Mouse (Mus musculus) stomach, embryonic 14.5 days (tissue): ENCODE data around the gene Fyn. TPM values are rescaled to one million over a fixed set of nuclear protein-coding genes. Genes with fewer than 3 reads are reported as not detected.

Source experiments
- ATAC-seq: fragments of 200-750 bp; cut with Nextera tagmentation; 2 replicates; pipeline ENCODE4 v1.8.0; 2017; ENCODE audit warnings: low read depth, moderate TSS enrichment; ENCODE audit not compliant: insufficient number of reproducible peaks, insufficient read depth, low FRiP score
- H3K27ac ChIP-seq: fragments of 300-500 bp; sonication (generic); 2 replicates; pipeline ENCODE4 v1.5.1; 2014; ENCODE audit warnings: mild to moderate bottlenecking, low read length, moderate library complexity, mixed read lengths
- H3K27me3 ChIP-seq: fragments of 300-500 bp; sonication (generic); 2 replicates; pipeline ENCODE4 v1.6.1; 2014; ENCODE audit warnings: low read length, control low read depth, mixed read lengths; ENCODE audit not compliant: control insufficient read depth, insufficient read depth
- H3K36me3 ChIP-seq: fragments of 300-500 bp; sonication (generic); 2 replicates; pipeline ENCODE4 v1.6.1; 2014; ENCODE audit warnings: mild to moderate bottlenecking, control low read depth, low read length, moderate library complexity, mixed read lengths; ENCODE audit not compliant: control insufficient read depth, insufficient read depth
- H3K4me1 ChIP-seq: fragments of 300-500 bp; sonication (generic); 2 replicates; pipeline ENCODE4 v1.6.1; 2014; ENCODE audit warnings: low read length, control low read depth, mixed read lengths; ENCODE audit not compliant: control insufficient read depth, insufficient read depth
- H3K4me2 ChIP-seq: fragments of 300-500 bp; sonication (generic); replicated peaks from 2 replicates; pipeline ENCODE4 v1.6.1; 2014; ENCODE audit warnings: low read depth, low read length, control low read depth
- H3K4me3 ChIP-seq: fragments of 300-500 bp; sonication (generic); 2 replicates; pipeline ENCODE4 v1.5.1; 2014; ENCODE audit warnings: low read depth, low read length, control low read depth
- H3K9ac ChIP-seq: fragments of 300-500 bp; sonication (generic); replicated peaks from 2 replicates; pipeline ENCODE4 v1.6.1; 2014; ENCODE audit warnings: low read depth, mild to moderate bottlenecking, control low read depth, low read length, moderate library complexity, mixed read lengths
- H3K9me3 ChIP-seq: fragments of 300-500 bp; sonication (generic); 2 replicates; pipeline ENCODE4 v1.6.1; 2016; ENCODE audit warnings: low read depth, low read length, control low read depth; ENCODE audit not compliant: control insufficient read depth
- WGBS: fragments of 180-500 bp; shearing (Covaris S2); extraction: QIAGEN DNeasy Blood & Tissue Kit; methylation state at CpG from one replicate; pipeline ENCODE4 v1.1.7; 2014; 5-methylcytosine and 5-hydroxymethylcytosine counted together
- polyA plus RNA-seq: library from polyadenylated mRNA; unstranded; fragments of >200 nt; fragmentation: Nextera tagmentation; extraction: Ambion mirVana; gene quantifications from 2 replicates; pipeline ENCODE4 v1.2.1, GENCODE M21; 2014

The Fyn gene
- polyA plus RNA-seq, 1 experiment from 2014 or later: 32.3 TPM

GRCm38 (mm10) chr10:39431265-39431664 is 62.6 kb downstream of the Fyn start:
- H3K9me3 ChIP-seq: no peaks in the 10 kb centered on the region
- H3K9ac ChIP-seq: no peak overlapping the region
- no peaks in the 10 kb centered on the region for H3K27me3 ChIP-seq
- WGBS: 73% methylated on average over 2 of the region's 2 CpGs
- no peak overlapping the region for H3K4me2 ChIP-seq
- no peak overlapping the region for H3K27ac ChIP-seq
- H3K4me1 ChIP-seq: peaks cover 4% of the 10 kb centered on the region; the same call in 1 of the 2 replicates
- ATAC-seq: no peak
- no peak overlapping the region for H3K4me3 ChIP-seq
- no peaks in the 10 kb centered on the region for H3K36me3 ChIP-seq

GRCm38 (mm10) chr10:39432648-39433568 is 64.3 kb downstream of the Fyn start:
- Histone ChIP-seq H3K4me1 (peaks cover 4% of the 10 kb centered on the region; the same call in 1 of the 2 replicates), H3K36me3 (no peaks in the 10 kb centered on the region), H3K27me3 (no peaks in the 10 kb centered on the region), H3K9me3 (no peaks in the 10 kb centered on the region), H3K4me3 (no peak overlapping the region), H3K27ac (no peak overlapping the region), H3K9ac (no peak overlapping the region), H3K4me2 (no peak overlapping the region)
- no peak for ATAC-seq
- WGBS: 54% methylated on average over 14 of the region's 14 CpGs

- H3K27ac ChIP-seq: no peak overlapping the region
- H3K4me3 ChIP-seq: no peak overlapping the region
- WGBS: 87% methylated on average over 7 of the region's 7 CpGs
- no peaks in the 10 kb centered on the region for H3K9me3 ChIP-seq
- no peak for ATAC-seq
- no peak overlapping the region for H3K4me2 ChIP-seq
- no peak overlapping the region for H3K9ac ChIP-seq
- no peaks in the 10 kb centered on the region for H3K27me3 ChIP-seq
- H3K4me1 ChIP-seq: peaks cover 4% of the 10 kb centered on the region; the same call in 1 of the 2 replicates
- no peaks in the 10 kb centered on the region for H3K36me3 ChIP-seq
These were observed 65.2 kb downstream of the Fyn start for GRCm38 (mm10) chr10:39433893-39434292.

- H3K4me2 ChIP-seq: no peak overlapping the region
- H3K4me3 ChIP-seq: no peak overlapping the region
- no peaks in the 10 kb centered on the region for H3K36me3 ChIP-seq
- H3K9ac ChIP-seq: no peak overlapping the region
- H3K27ac ChIP-seq: no peak overlapping the region
- H3K4me1 ChIP-seq: peaks cover 4% of the 10 kb centered on the region; the same call in 1 of the 2 replicates
- H3K27me3 ChIP-seq: no peaks in the 10 kb centered on the region
- H3K9me3 ChIP-seq: no peaks in the 10 kb centered on the region
- ATAC-seq: no peak
- 57% methylated on average over 8 of the region's 8 CpGs for WGBS
These were observed 66.2 kb downstream of the Fyn start for GRCm38 (mm10) chr10:39434758-39435448.

GRCm38 (mm10) chr10:39438905-39439304 is 70.2 kb downstream of the Fyn start:
- Histone ChIP-seq H3K36me3 (no peaks in the 10 kb centered on the region), H3K27me3 (no peaks in the 10 kb centered on the region), H3K27ac (no peak overlapping the region), H3K4me1 (peaks cover 8% of the 10 kb centered on the region), H3K9ac (no peak overlapping the region), H3K4me2 (no peak overlapping the region), H3K4me3 (no peak overlapping the region), H3K9me3 (no peaks in the 10 kb centered on the region)
- ATAC-seq: no peak
- WGBS: 70% methylated on average over 5 of the region's 5 CpGs

- no peak overlapping the region for H3K4me2 ChIP-seq
- no peak for ATAC-seq
- no peak overlapping the region for H3K9ac ChIP-seq
- H3K27ac ChIP-seq: no peak overlapping the region
- H3K4me1 ChIP-seq: peaks cover 8% of the 10 kb centered on the region
- no peaks in the 10 kb centered on the region for H3K36me3 ChIP-seq
- no peaks in the 10 kb centered on the region for H3K27me3 ChIP-seq
- 74% methylated on average over 9 of the region's 9 CpGs for WGBS
- H3K9me3 ChIP-seq: no peaks in the 10 kb centered on the region
- no peak overlapping the region for H3K4me3 ChIP-seq
These were observed 71.9 kb downstream of the Fyn start for GRCm38 (mm10) chr10:39440506-39440905.

GRCm38 (mm10) chr10:39441636-39442035 is 73.0 kb downstream of the Fyn start:
- Histone ChIP-seq H3K4me2 (no peak overlapping the region), H3K4me3 (no peak overlapping the region), H3K36me3 (no peaks in the 10 kb centered on the region), H3K9me3 (no peaks in the 10 kb centered on the region), H3K27ac (no peak overlapping the region), H3K4me1 (peaks cover 8% of the 10 kb centered on the region), H3K9ac (no peak overlapping the region), H3K27me3 (no peaks in the 10 kb centered on the region)
- ATAC-seq: no peak

- ATAC-seq: no peak
- Histone ChIP-seq H3K9ac (no peak overlapping the region), H3K4me2 (no peak overlapping the region), H3K4me3 (no peak overlapping the region), H3K4me1 (peaks cover 8% of the 10 kb centered on the region), H3K9me3 (no peaks in the 10 kb centered on the region), H3K27ac (no peak overlapping the region), H3K27me3 (no peaks in the 10 kb centered on the region), H3K36me3 (no peaks in the 10 kb centered on the region)
- 42% methylated on average over 2 of the region's 2 CpGs for WGBS
These were observed 74.5 kb downstream of the Fyn start for GRCm38 (mm10) chr10:39443122-39443521.
